In the genomic region with DNA sequence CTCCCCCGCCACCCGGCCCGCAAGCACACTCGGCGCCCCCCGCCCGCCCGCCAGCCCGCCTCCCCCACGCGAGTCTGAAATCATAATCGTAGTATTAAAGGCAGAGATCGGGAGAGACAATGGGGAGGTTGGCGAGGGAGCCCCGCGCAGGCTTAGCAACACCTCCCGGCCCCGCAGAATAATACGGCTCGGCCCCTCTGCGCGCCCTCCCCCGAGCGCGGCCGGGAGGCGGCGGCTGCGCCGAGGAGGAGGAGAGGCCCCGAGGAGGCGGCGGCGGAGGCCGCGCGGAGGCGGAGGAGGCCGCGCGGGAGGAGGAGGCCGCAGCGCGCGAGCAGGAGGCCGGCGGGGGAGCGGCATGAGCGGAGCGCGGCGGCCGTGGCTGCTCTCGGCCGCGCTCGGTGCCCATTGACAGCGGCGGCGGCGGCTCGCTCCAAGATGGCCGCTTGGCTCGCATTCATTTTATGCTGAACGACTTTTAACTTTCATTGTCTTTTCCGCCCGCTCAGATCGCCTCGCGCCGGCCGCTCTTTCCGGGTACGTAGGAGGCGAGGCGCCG, we compare ENCODE assay signal across 8 mouse cellular contexts. TPM values are rescaled to one million over a fixed set of nuclear protein-coding genes. Genes with fewer than 3 reads are reported as not detected.
DNase-seq lines count a peak whose midpoint lies in the region; ATAC-seq lines count a peak whose summit lies in the region.

A gene (plus strand): TSS at position 83 of the 556 bp plus-strand sequence.

- no peaks in the 10 kb centered on the region for H3K9me3 ChIP-seq in embryonic facial prominence, embryonic 13.5 days
- no peaks in the 10 kb centered on the region for H3K9me3 ChIP-seq in limb, embryonic 15.5 days
- H3K9me3 ChIP-seq in midbrain, embryonic 15.5 days, result no peaks in the 10 kb centered on the region
- no peaks in the 10 kb centered on the region for H3K9me3 ChIP-seq in stomach, embryonic 14.5 days (ENCODE audit: control insufficient read depth, low read depth, low read length)

- peaks cover 29% of the 10 kb centered on the region for H3K27me3 ChIP-seq in embryonic facial prominence, embryonic 13.5 days
- H3K27me3 ChIP-seq in limb, embryonic 15.5 days, result peaks cover 18% of the 10 kb centered on the region
- H3K27me3 ChIP-seq in midbrain, embryonic 15.5 days (replicated peaks), result peaks cover 39% of the 10 kb centered on the region
- H3K27me3 ChIP-seq in stomach, embryonic 14.5 days (ENCODE audit: control insufficient read depth, insufficient read depth, low read length), result no peaks in the 10 kb centered on the region

- peak within 1 kb of the TSS; percentile 83 for H3K4me2 ChIP-seq in embryonic facial prominence, embryonic 13.5 days
- H3K4me2 ChIP-seq in limb, embryonic 15.5 days, result peak within 1 kb of the TSS; percentile 76
- peak within 1 kb of the TSS; percentile 76 for H3K4me2 ChIP-seq in midbrain, embryonic 15.5 days
- H3K4me2 ChIP-seq in stomach, embryonic 14.5 days (replicated peaks; ENCODE audit: low read depth, low read length), result peak within 1 kb of the TSS; percentile 86

- H3K4me3 ChIP-seq in embryonic facial prominence, embryonic 13.5 days, result peak within 1 kb of the TSS; percentile 77
- H3K4me3 ChIP-seq in limb, embryonic 15.5 days, result peak within 1 kb of the TSS; percentile 75
- H3K4me3 ChIP-seq in midbrain, embryonic 15.5 days, result peak within 1 kb of the TSS; percentile 68
- peak within 1 kb of the TSS; percentile 84 for H3K4me3 ChIP-seq in stomach, embryonic 14.5 days (ENCODE audit: low read depth, low read length)

- WGBS in embryonic facial prominence, embryonic 13.5 days, result under 1% methylated on average over 52 of the region's 77 CpGs
- under 1% methylated on average over 54 of the region's 77 CpGs for WGBS in limb, embryonic 15.5 days
- WGBS in midbrain, embryonic 15.5 days, result under 1% methylated on average over 68 of the region's 77 CpGs
- WGBS in stomach, embryonic 14.5 days, result under 1% methylated on average over 58 of the region's 77 CpGs

- peak; percentile 68 to 71 for DNase-seq in B cell, adult 2 months
- peak; percentile 79 for DNase-seq in adrenal gland, postnatal 10 days
- no peak for DNase-seq in heart, adult 8-10 months (ENCODE audit: low spot score)
- DNase-seq in kidney, adult 18-20 months, result peak; percentile 84

- H3K4me1 ChIP-seq in embryonic facial prominence, embryonic 13.5 days, result peaks cover 32% of the 10 kb centered on the region
- H3K4me1 ChIP-seq in limb, embryonic 15.5 days, result peaks cover 26% of the 10 kb centered on the region
- H3K4me1 ChIP-seq in midbrain, embryonic 15.5 days, result peaks cover 45% of the 10 kb centered on the region
- peaks cover 16% of the 10 kb centered on the region; the same call in 1 of the 2 replicates for H3K4me1 ChIP-seq in stomach, embryonic 14.5 days (ENCODE audit: control insufficient read depth, insufficient read depth, low read length)

- peak; percentile 58 for ATAC-seq in embryonic facial prominence, embryonic 13.5 days (ENCODE audit: insufficient number of reproducible peaks, insufficient read depth, low FRiP score, low TSS enrichment, low read depth)
- ATAC-seq in limb, embryonic 15.5 days (ENCODE audit: insufficient number of reproducible peaks, low FRiP score, low TSS enrichment, low read depth), result peak; percentile 79
- peak; percentile 73 for ATAC-seq in midbrain, embryonic 15.5 days (replicated peaks)
- ATAC-seq in stomach, embryonic 14.5 days (ENCODE audit: insufficient number of reproducible peaks, insufficient read depth, low FRiP score, low read depth), result peak; percentile 76

- H3K27ac ChIP-seq in embryonic facial prominence, embryonic 13.5 days, result peak within 1 kb of the TSS; percentile 91
- peak within 1 kb of the TSS; percentile 94 for H3K27ac ChIP-seq in limb, embryonic 15.5 days
- peak within 1 kb of the TSS; percentile 98 for H3K27ac ChIP-seq in midbrain, embryonic 15.5 days
- H3K27ac ChIP-seq in stomach, embryonic 14.5 days (ENCODE audit: low read length), result peak within 1 kb of the TSS; percentile 92

- peak within 1 kb of the TSS; percentile 91 for H3K9ac ChIP-seq in embryonic facial prominence, embryonic 13.5 days
- H3K9ac ChIP-seq in limb, embryonic 15.5 days, result peak within 1 kb of the TSS; percentile 82
- H3K9ac ChIP-seq in midbrain, embryonic 15.5 days, result peak within 1 kb of the TSS; percentile 97
- H3K9ac ChIP-seq in stomach, embryonic 14.5 days (replicated peaks; ENCODE audit: low read depth, low read length), result peak within 1 kb of the TSS; percentile 92

- H3K36me3 ChIP-seq in embryonic facial prominence, embryonic 13.5 days, result no peaks in the 10 kb centered on the region
- no peaks in the 10 kb centered on the region for H3K36me3 ChIP-seq in limb, embryonic 15.5 days
- H3K36me3 ChIP-seq in midbrain, embryonic 15.5 days (replicated peaks), result no peaks in the 10 kb centered on the region
- H3K36me3 ChIP-seq in stomach, embryonic 14.5 days (ENCODE audit: control insufficient read depth, insufficient read depth, low read length), result no peaks in the 10 kb centered on the region

RNA-seq across cellular contexts. Expression of the gene that starts here (rescaled TPM):
- 10 to 100 TPM; 38.9 to 48.8 TPM for total RNA-seq in adrenal gland, postnatal 10 days (2021)
- 27.6 and 28.8 TPM in 2 replicates for polyA plus RNA-seq in embryonic facial prominence, embryonic 13.5 days (2015; fragmentation: Nextera tagmentation; extraction: Ambion mirVana)
- total RNA-seq in heart, adult 8-10 months (2022), result 10 to 100 TPM; 51.9 to 74.4 (median 64.3) TPM
- 16.6 and 18.3 TPM in 2 replicates for polyA plus RNA-seq in limb, embryonic 15.5 days (2015; fragmentation: Nextera tagmentation; extraction: Ambion mirVana)
- 22.0 and 25.0 TPM in 2 replicates for polyA plus RNA-seq in midbrain, embryonic 15.5 days (2015; fragmentation: Nextera tagmentation; extraction: Ambion mirVana)
- 32.4 and 34.0 TPM in 2 replicates for polyA plus RNA-seq in stomach, embryonic 14.5 days (2014; fragmentation: Nextera tagmentation; extraction: Ambion mirVana)
